Mouse (Mus musculus) myocyte (in vitro differentiated cells): ENCODE measurements around the gene Uap1. TPM values are rescaled to one million over a fixed set of nuclear protein-coding genes. Genes with fewer than 3 reads are reported as not detected.
A peak's percentile ranks its signal among the peaks of the same experiment; 100 is the strongest.

ENCODE experiments used
- H3K27me3 ChIP-seq: one replicate; pipeline ENCODE4 v1.6.1; 2011; ENCODE audit not compliant: control insufficient read depth, insufficient read depth, insufficient read length
- H3K36me3 ChIP-seq: one replicate; pipeline ENCODE4 v1.6.1; 2011; ENCODE audit not compliant: control insufficient read depth, insufficient read depth
- H3K4me2 ChIP-seq: one replicate; pipeline ENCODE4 v1.6.1; 2011; ENCODE audit warnings: low read depth, control low read depth
- H3K4me3 ChIP-seq: one replicate; pipeline ENCODE4 v1.5.1; 2011; ENCODE audit warnings: mild to moderate bottlenecking, control low read depth, moderate library complexity
- H3K79me2 ChIP-seq: one replicate; pipeline ENCODE4 v1.6.1; 2011; ENCODE audit not compliant: control insufficient read depth, insufficient read depth
- H3ac ChIP-seq: one replicate; pipeline ENCODE4 v1.6.1; 2011; ENCODE audit not compliant: control insufficient read depth, insufficient read length
- CEBPB ChIP-seq: IDR thresholded peaks from 2 replicates; pipeline ENCODE4 v1.6.1; 2011; ENCODE audit warnings: mild to moderate bottlenecking, moderate library complexity; ENCODE audit not compliant: poor library complexity, insufficient read depth, severe bottlenecking
- E2F4 ChIP-seq: IDR thresholded peaks from one replicate; pipeline ENCODE4 v1.6.1; 2011; ENCODE audit warnings: mild to moderate bottlenecking, control low read depth, moderate library complexity; ENCODE audit not compliant: insufficient read depth
- MAX ChIP-seq: IDR thresholded peaks from one replicate; pipeline ENCODE4 v1.6.1; 2011; ENCODE audit warnings: low read depth, mild to moderate bottlenecking, control low read depth
- MYOD1 ChIP-seq, 3 experiments: IDR thresholded peaks; one replicate each; pipeline ENCODE4 v1.6.1; 2011; ENCODE audit warnings: control low read depth in 2 of 3, low read depth in 2 of 3, mild to moderate bottlenecking in 2 of 3, moderate library complexity in 1 of 3; ENCODE audit not compliant: insufficient read length in 2 of 3, control insufficient read depth in 1 of 3
- MYOG ChIP-seq, 3 experiments: IDR thresholded peaks; one replicate each; pipeline ENCODE4 v1.6.1; 2011; ENCODE audit warnings: control low read depth in 2 of 3, low read depth in 2 of 3, mild to moderate bottlenecking in 2 of 3; ENCODE audit not compliant: insufficient read length in 2 of 3, control insufficient read depth in 1 of 3, insufficient read depth in 1 of 3
- POLR2A ChIP-seq: IDR thresholded peaks from one replicate; pipeline ENCODE4 v1.6.1; 2011; ENCODE audit warnings: low read depth, mild to moderate bottlenecking, control low read depth, moderate library complexity; ENCODE audit not compliant: insufficient read length
- POLR2AphosphoS2 ChIP-seq: IDR thresholded peaks from one replicate; pipeline ENCODE4 v1.6.1; 2011; ENCODE audit warnings: low read depth, control low read depth; ENCODE audit not compliant: insufficient read length
- REST ChIP-seq: IDR thresholded peaks from one replicate; pipeline ENCODE4 v1.6.1; 2011; ENCODE audit warnings: mild to moderate bottlenecking, control low read depth, moderate library complexity; ENCODE audit not compliant: insufficient read depth, insufficient read length
- SRF ChIP-seq: IDR thresholded peaks from one replicate; pipeline ENCODE4 v1.6.1; 2011; ENCODE audit warnings: low read depth; ENCODE audit not compliant: control insufficient read depth, insufficient read length
- TCF12 ChIP-seq: IDR thresholded peaks from one replicate; pipeline ENCODE4 v1.6.1; 2011; ENCODE audit warnings: mild to moderate bottlenecking, control low read depth; ENCODE audit not compliant: poor library complexity, insufficient read depth, severe bottlenecking
- TCF3 ChIP-seq: IDR thresholded peaks from one replicate; pipeline ENCODE4 v1.6.1; 2011; ENCODE audit warnings: low read depth, control low read depth; ENCODE audit not compliant: insufficient read length
- USF1 ChIP-seq: IDR thresholded peaks from one replicate; pipeline ENCODE4 v1.6.1; 2011; ENCODE audit warnings: low read depth, mild to moderate bottlenecking, control low read depth, moderate library complexity
- polyA plus RNA-seq: library from polyadenylated mRNA; unstranded; fragments of >200 nt; fragmentation: generic; extraction: Trizol; gene quantifications from one replicate; pipeline ENCODE4 v1.2.1, GENCODE M21; 2012; ENCODE audit warnings: missing spikeins

Gene Uap1
- polyA plus RNA-seq, 1 experiment = 16.6 TPM

DNA sequence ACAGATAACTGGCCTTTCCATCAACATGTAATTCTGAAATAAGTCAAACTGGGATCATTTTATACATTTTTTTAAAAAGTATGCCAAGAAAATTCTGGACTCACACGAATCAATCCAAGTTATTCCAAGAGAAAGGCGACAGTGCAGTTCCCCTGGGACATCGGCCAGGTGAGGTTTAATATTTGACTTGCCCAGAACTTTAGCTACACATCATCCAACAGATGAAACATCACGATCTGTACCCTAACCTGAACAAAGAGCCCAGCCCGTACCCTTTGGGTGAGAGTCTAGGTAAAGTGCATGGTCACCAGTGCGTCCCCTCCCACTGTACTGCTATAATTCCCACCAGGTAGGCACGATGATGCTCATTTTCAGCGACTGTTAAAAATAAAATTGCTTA lies 21.5 kb upstream of the Uap1 start:
- no peak for TF ChIP-seq USF1
- no peak for TF ChIP-seq SRF
- TF ChIP-seq MAX = no peak
- no peak for TF ChIP-seq E2F4
- TF ChIP-seq POLR2A = no peak
- no peak for TF ChIP-seq TCF12
- TF ChIP-seq POLR2AphosphoS2 = no peak
- TF ChIP-seq CEBPB = no peak
- no peak for TF ChIP-seq MYOD1 (IDR thresholded peaks at IDR 0.05; ENCODE audit: control insufficient read depth in 1 of 3, insufficient read length in 2 of 3, low read depth in 2 of 3)
- TF ChIP-seq REST = no peak
- no peak for TF ChIP-seq TCF3
- no peak for TF ChIP-seq MYOG (IDR thresholded peaks at IDR 0.05; ENCODE audit: control insufficient read depth in 1 of 3, insufficient read depth in 1 of 3, insufficient read length in 2 of 3, low read depth in 2 of 3)
- Histone ChIP-seq H3K36me3 (peaks cover 53% of the 10 kb centered on the region), H3K79me2 (no peaks in the 10 kb centered on the region), H3ac (no peak overlapping the region), H3K27me3 (no peaks in the 10 kb centered on the region), H3K4me2 (no peak overlapping the region), H3K4me3 (no peak overlapping the region)

DNA sequence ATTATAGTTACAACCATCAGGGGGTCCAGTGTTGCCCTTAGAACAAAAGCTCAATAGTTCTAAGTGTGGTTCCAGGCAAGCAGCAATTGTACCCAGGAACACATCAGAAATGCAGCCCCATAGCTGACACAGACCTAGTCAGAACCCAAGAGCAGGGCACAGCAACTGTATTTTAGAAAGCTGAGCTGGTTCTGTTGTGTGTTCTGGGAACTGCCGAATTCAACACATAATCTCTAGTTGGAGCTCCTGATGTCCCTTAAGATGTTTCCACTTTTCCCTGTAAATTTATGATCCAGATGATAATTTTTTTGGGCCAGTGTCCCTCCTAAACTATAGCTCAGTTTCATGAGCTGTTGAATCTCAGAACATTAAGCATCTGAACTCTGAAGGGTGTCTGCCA lies 17.2 kb upstream of the Uap1 start:
- no peak overlapping the region for H3ac ChIP-seq
- H3K36me3 ChIP-seq = peaks cover 26% of the 10 kb centered on the region
- H3K4me2 ChIP-seq = no peak overlapping the region
- TF ChIP-seq TCF3 (no peak), MYOG (IDR thresholded peaks at IDR 0.05; ENCODE audit: control insufficient read depth in 1 of 3, insufficient read depth in 1 of 3, insufficient read length in 2 of 3, low read depth in 2 of 3) (no peak), SRF (no peak), POLR2A (no peak), MAX (no peak), E2F4 (no peak), TCF12 (no peak)
- no peaks in the 10 kb centered on the region for H3K27me3 ChIP-seq
- no peaks in the 10 kb centered on the region for H3K79me2 ChIP-seq
- H3K4me3 ChIP-seq = no peak overlapping the region

DNA sequence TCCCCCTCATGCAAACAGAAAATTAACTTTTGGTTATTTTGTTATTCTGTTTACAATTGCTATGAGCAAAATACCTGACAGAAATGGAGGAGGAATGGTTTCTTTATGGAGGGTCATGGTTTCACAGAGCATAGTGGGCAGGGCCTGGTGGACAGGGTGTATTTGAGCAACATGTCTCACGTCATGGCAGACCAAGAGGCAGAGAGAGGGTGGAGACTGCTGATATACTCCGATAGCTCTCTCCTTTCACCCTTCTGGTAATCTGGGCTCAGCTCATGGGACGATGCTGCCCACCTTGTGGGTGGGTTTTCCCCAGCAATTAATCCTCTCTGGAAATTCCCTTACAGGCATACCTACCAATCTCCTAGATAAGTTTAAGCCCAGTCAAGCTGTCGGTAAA lies 15.5 kb upstream of the Uap1 start:
- H3ac ChIP-seq = no peak overlapping the region
- no peak overlapping the region for H3K4me3 ChIP-seq
- H3K36me3 ChIP-seq = peaks cover 9% of the 10 kb centered on the region
- TF ChIP-seq SRF (no peak), TCF12 (no peak), E2F4 (no peak), REST (no peak), POLR2AphosphoS2 (no peak), MYOG (IDR thresholded peaks at IDR 0.05; ENCODE audit: control insufficient read depth in 1 of 3, insufficient read depth in 1 of 3, insufficient read length in 2 of 3, low read depth in 2 of 3) (no peak), MYOD1 (IDR thresholded peaks at IDR 0.05; ENCODE audit: control insufficient read depth in 1 of 3, insufficient read length in 2 of 3, low read depth in 2 of 3) (no peak), CEBPB (no peak), TCF3 (no peak), MAX (no peak), USF1 (no peak), POLR2A (no peak)
- no peak overlapping the region for H3K4me2 ChIP-seq
- no peaks in the 10 kb centered on the region for H3K79me2 ChIP-seq
- H3K27me3 ChIP-seq = no peaks in the 10 kb centered on the region

DNA sequence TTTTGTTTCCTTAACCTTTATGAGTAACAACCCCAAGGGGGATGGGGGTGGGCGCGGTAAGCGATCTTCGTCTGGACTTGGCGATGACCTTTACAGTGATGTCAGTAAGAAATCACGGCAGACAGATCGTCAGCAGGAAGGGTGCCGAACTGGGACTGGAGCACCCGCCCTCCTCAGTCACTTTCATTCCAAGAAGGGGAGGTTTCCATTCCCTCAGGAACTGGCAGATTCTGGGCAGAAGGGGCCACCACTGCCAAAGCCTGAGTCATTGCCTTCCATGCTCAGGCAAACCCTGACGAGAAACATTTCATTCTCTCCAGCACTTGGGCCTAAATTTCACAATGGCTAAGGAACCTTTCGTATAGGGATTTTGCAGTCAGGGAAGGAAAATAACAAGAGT lies 13.8 kb upstream of the Uap1 start:
- Histone ChIP-seq H3ac (no peak overlapping the region), H3K27me3 (no peaks in the 10 kb centered on the region), H3K79me2 (no peaks in the 10 kb centered on the region), H3K36me3 (peaks cover 5% of the 10 kb centered on the region), H3K4me3 (no peak overlapping the region), H3K4me2 (peak overlapping the region; percentile 66)
- TF ChIP-seq MYOG (IDR thresholded peaks at IDR 0.05; ENCODE audit: control insufficient read depth in 1 of 3, insufficient read depth in 1 of 3, insufficient read length in 2 of 3, low read depth in 2 of 3) = no peak

DNA sequence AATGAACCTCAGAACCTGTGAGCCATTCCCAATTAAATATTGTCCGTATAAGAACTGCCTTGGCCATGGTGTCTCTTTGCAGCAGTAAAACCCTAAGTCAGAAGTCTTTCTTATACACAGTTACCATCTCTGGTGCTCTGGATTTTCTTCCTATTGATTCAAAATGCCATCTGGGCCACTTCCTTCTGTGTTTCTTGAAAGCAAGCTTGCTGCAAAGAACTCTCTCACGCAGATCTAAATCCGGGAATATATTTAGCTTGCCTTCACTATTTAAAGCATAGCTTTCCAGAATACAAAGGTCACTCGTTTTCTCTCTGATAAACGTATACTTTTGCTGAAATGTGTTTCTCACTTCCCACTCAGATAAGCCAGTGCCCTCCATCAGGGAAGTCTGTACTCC lies 11.8 kb upstream of the Uap1 start:
- Histone ChIP-seq H3K79me2 (no peaks in the 10 kb centered on the region), H3K36me3 (no peaks in the 10 kb centered on the region), H3K27me3 (no peaks in the 10 kb centered on the region), H3K4me2 (no peak overlapping the region), H3K4me3 (no peak overlapping the region), H3ac (no peak overlapping the region)
- no peak for TF ChIP-seq SRF
- no peak for TF ChIP-seq TCF3
- no peak for TF ChIP-seq POLR2A
- no peak for TF ChIP-seq USF1
- TF ChIP-seq MYOD1 (IDR thresholded peaks at IDR 0.05; ENCODE audit: control insufficient read depth in 1 of 3, insufficient read length in 2 of 3, low read depth in 2 of 3) = no peak
- no peak for TF ChIP-seq TCF12
- no peak for TF ChIP-seq MYOG (IDR thresholded peaks at IDR 0.05; ENCODE audit: control insufficient read depth in 1 of 3, insufficient read depth in 1 of 3, insufficient read length in 2 of 3, low read depth in 2 of 3)
- TF ChIP-seq REST = no peak
- TF ChIP-seq E2F4 = no peak
- no peak for TF ChIP-seq MAX
- no peak for TF ChIP-seq POLR2AphosphoS2
- no peak for TF ChIP-seq CEBPB
